Mouse (Mus musculus) embryonic fibroblast, embryonic 13.5 days (primary cell): ENCODE measurements around the gene Acap2. TPM values are rescaled to one million over a fixed set of nuclear protein-coding genes. Genes with fewer than 3 reads are reported as not detected.

ENCODE experiments used
- H3K27ac ChIP-seq: 2 replicates; pipeline ENCODE4 v1.5.1; 2012; ENCODE audit warnings: low read length, control low read depth, inconsistent platforms; ENCODE audit not compliant: insufficient read depth
- H3K4me1 ChIP-seq: 2 replicates; pipeline ENCODE4 v1.6.1; 2011; ENCODE audit warnings: low read length; ENCODE audit not compliant: control insufficient read depth, insufficient read depth
- H3K4me3 ChIP-seq: 2 replicates; pipeline ENCODE4 v1.5.1; 2011; ENCODE audit warnings: mild to moderate bottlenecking, control low read depth, low read length; ENCODE audit not compliant: insufficient read depth
- CTCF ChIP-seq: IDR thresholded peaks from 2 replicates; pipeline ENCODE4 v1.5.1; 2011; ENCODE audit warnings: mild to moderate bottlenecking, control low read depth, low read length, moderate library complexity, borderline replicate concordance; ENCODE audit not compliant: insufficient read depth
- POLR2A ChIP-seq: IDR thresholded peaks from 2 replicates; pipeline ENCODE4 v1.6.1; 2011; ENCODE audit warnings: low read depth, mild to moderate bottlenecking, control low read depth, low read length, moderate library complexity
- polyA plus RNA-seq: library from polyadenylated mRNA; stranded (reverse); fragments of >200 nt; gene quantifications from 2 replicates; pipeline ENCODE4 v1.2.4, GENCODE M21; 2011; ENCODE audit warnings: low read depth; ENCODE audit not compliant: missing spikeins, insufficient read length

Acap2 gene
- polyA plus RNA-seq, 1 experiment = 59.7 TPM

GRCm38 (mm10) chr16:31190426-31190825 is 10.6 kb downstream of the Acap2 start:
- TF ChIP-seq POLR2A (no peak), CTCF (no peak)
- Histone ChIP-seq H3K4me3 (no peak overlapping the region), H3K4me1 (peaks cover 24% of the 10 kb centered on the region), H3K27ac (peak overlapping the region; percentile 12; the same call in 1 of the 2 replicates)

- Histone ChIP-seq H3K4me3 (no peak overlapping the region), H3K27ac (peak overlapping the region; percentile 97), H3K4me1 (peaks cover 24% of the 10 kb centered on the region)
- TF ChIP-seq CTCF (no peak), POLR2A (no peak)
Observed at GRCm38 (mm10) chr16:31189291-31189690, 11.8 kb downstream of the Acap2 start.

GRCm38 (mm10) chr16:31188799-31189198 is 12.2 kb downstream of the Acap2 start:
- no peak for TF ChIP-seq POLR2A
- TF ChIP-seq CTCF = no peak
- Histone ChIP-seq H3K4me1 (peaks cover 24% of the 10 kb centered on the region), H3K27ac (peak overlapping the region; percentile 97), H3K4me3 (no peak overlapping the region)

- peaks cover 26% of the 10 kb centered on the region for H3K4me1 ChIP-seq
- H3K27ac ChIP-seq = peak overlapping the region; percentile 97
- no peak for TF ChIP-seq CTCF
- no peak for TF ChIP-seq POLR2A
- no peak overlapping the region for H3K4me3 ChIP-seq
Observed at GRCm38 (mm10) chr16:31188270-31188669, 12.8 kb downstream of the Acap2 start.

GRCm38 (mm10) chr16:31187192-31187591 is 13.9 kb downstream of the Acap2 start:
- peaks cover 31% of the 10 kb centered on the region for H3K4me1 ChIP-seq
- no peak overlapping the region for H3K4me3 ChIP-seq
- TF ChIP-seq CTCF = no peak
- no peak for TF ChIP-seq POLR2A
- H3K27ac ChIP-seq = no peak overlapping the region

- Histone ChIP-seq H3K27ac (no peak overlapping the region), H3K4me3 (no peak overlapping the region), H3K4me1 (peaks cover 22% of the 10 kb centered on the region)
- no peak for TF ChIP-seq CTCF
- no peak for TF ChIP-seq POLR2A
Observed at GRCm38 (mm10) chr16:31185757-31186156, 15.3 kb downstream of the Acap2 start.

GRCm38 (mm10) chr16:31184727-31185126 is 16.3 kb downstream of the Acap2 start:
- no peak overlapping the region for H3K27ac ChIP-seq
- peaks cover 19% of the 10 kb centered on the region for H3K4me1 ChIP-seq
- no peak for TF ChIP-seq POLR2A
- TF ChIP-seq CTCF = no peak
- H3K4me3 ChIP-seq = no peak overlapping the region

GRCm38 (mm10) chr16:31182576-31182975 is 18.5 kb downstream of the Acap2 start:
- Histone ChIP-seq H3K4me3 (no peak overlapping the region), H3K27ac (no peak overlapping the region), H3K4me1 (peaks cover 10% of the 10 kb centered on the region; the same call in 1 of the 2 replicates)
- no peak for TF ChIP-seq POLR2A
- TF ChIP-seq CTCF = no peak

- no peak overlapping the region for H3K27ac ChIP-seq
Observed at GRCm38 (mm10) chr16:31180843-31181242, 20.2 kb downstream of the Acap2 start.

GRCm38 (mm10) chr16:31179384-31179783 is 21.7 kb downstream of the Acap2 start:
- Histone ChIP-seq H3K4me1 (peaks cover 14% of the 10 kb centered on the region), H3K27ac (no peak overlapping the region), H3K4me3 (no peak overlapping the region)
- TF ChIP-seq POLR2A = no peak
- TF ChIP-seq CTCF = no peak

More at GRCm38 (mm10) chr16:31180843-31181242, 20.2 kb downstream of the Acap2 start:
- Histone ChIP-seq H3K4me3 (no peak overlapping the region), H3K4me1 (peaks cover 14% of the 10 kb centered on the region)
- TF ChIP-seq CTCF (no peak), POLR2A (no peak)

GRCm38 (mm10) chr16:31174880-31175638 is 26.0 kb downstream of the Acap2 start:
- Histone ChIP-seq H3K4me1 (peaks cover 14% of the 10 kb centered on the region), H3K27ac (no peak overlapping the region), H3K4me3 (no peak overlapping the region)
- no peak for TF ChIP-seq CTCF
- TF ChIP-seq POLR2A = no peak
